Mouse (Mus musculus): ENCODE results near the gene Pnck. TPM values are rescaled to one million over a fixed set of nuclear protein-coding genes. Genes with fewer than 3 reads are reported as not detected.

Pnck gene
- total and polyA plus RNA-seq, 3 experiments: not detected

- no peak for TF ChIP-seq MEF2A (IDR thresholded peaks at IDR 0.05; ENCODE audit: borderline replicate concordance, low read depth, low read length)
- no peak for TF ChIP-seq TBP (conservative IDR thresholded peaks at IDR 0.05; ENCODE audit: low read depth, low read length)
- no peak for TF ChIP-seq POLR2AphosphoS2 (IDR thresholded peaks at IDR 0.05; ENCODE audit: low read depth, low read length)
- no peak for TF ChIP-seq IRF4 (IDR thresholded peaks at IDR 0.05; ENCODE audit: low read depth, low read length)
- no peak for TF ChIP-seq EP300 (IDR thresholded peaks at IDR 0.05; ENCODE audit: low read length)
- no peak for TF ChIP-seq TCF12 (IDR thresholded peaks at IDR 0.05; ENCODE audit: low read depth, low read length)
- TF ChIP-seq NRF1 (IDR thresholded peaks at IDR 0.05; ENCODE audit: low read depth, low read length): no peak
- TF ChIP-seq MYC (IDR thresholded peaks at IDR 0.05; ENCODE audit: low read depth, low read length): no peak
- no peak for TF ChIP-seq E2F4 (IDR thresholded peaks at IDR 0.05; ENCODE audit: insufficient replicate concordance, low read depth, low read length)
- TF ChIP-seq RCOR1 (conservative IDR thresholded peaks at IDR 0.05; ENCODE audit: low read depth, low read length): no peak
- no peak for TF ChIP-seq RAD21 (IDR thresholded peaks at IDR 0.05; ENCODE audit: low read depth, low read length)
- TF ChIP-seq MAFK (IDR thresholded peaks at IDR 0.05; ENCODE audit: insufficient replicate concordance, low read length): no peak
- TF ChIP-seq SIN3A (IDR thresholded peaks at IDR 0.05; ENCODE audit: low read length): no peak
- no peak overlapping the region for H3K4me3 ChIP-seq (replicated peaks in 1 of 3; ENCODE audit: low read depth in 2 of 3, low read length in 2 of 3, poor library complexity in 1 of 3)
- H3K9me3 ChIP-seq (replicated peaks; ENCODE audit: low read length): no peaks in the 10 kb centered on the region
- no peaks in the 10 kb centered on the region for H3K27me3 ChIP-seq (replicated peaks)
- H3K36me3 ChIP-seq (replicated peaks in 1 of 2; ENCODE audit: control insufficient read depth in 1 of 2, insufficient read depth in 1 of 2, low read length in 1 of 2): no peaks in the 10 kb centered on the region
- no peak overlapping the region for H3K27ac ChIP-seq (ENCODE audit: insufficient read depth, low read depth)
- no peak overlapping the region for H3K4me2 ChIP-seq (ENCODE audit: insufficient read depth, low read depth, poor library complexity, severe bottlenecking)
- DNase-seq (ENCODE audit: extremely low read depth): no peak
- dilution Hi-C loops (cut with MboI; ENCODE audit: extremely low pct_ligation_motif_present, extremely low pct_unique_long_range_greater_than_20kb, low sequenced_read_pairs) (no loop called here), in situ Hi-C loops (cut with MboI; ENCODE audit: low pct_ligation_motif_present, low pct_unique_long_range_greater_than_20kb, low sequenced_read_pairs) (loop anchor here (25.0 kb wide), 1 partner anchor 646 kb away; no protein-coding TSS in a partner anchor)
- H3K79me2 ChIP-seq (replicated peaks; ENCODE audit: control insufficient read depth, extremely low read depth, insufficient read depth, poor library complexity, severe bottlenecking): no peaks in the 10 kb centered on the region
- peaks cover 4 to 13% of the 10 kb centered on the region in 2 experiments; a peak in 3 of 4 replicates for H3K4me1 ChIP-seq (ENCODE audit: control insufficient read depth in 1 of 2, insufficient read depth in 2 of 2)
- H3K9ac ChIP-seq (ENCODE audit: insufficient read depth, low read depth): no peak overlapping the region
Observed at GRCm38 (mm10) chrX:73658391-73658790, 1.5 kb downstream of the Pnck start.

- Histone ChIP-seq H3K27me3 (replicated peaks) (no peaks in the 10 kb centered on the region), H3K36me3 (replicated peaks in 1 of 2; ENCODE audit: control insufficient read depth in 1 of 2, insufficient read depth in 1 of 2, low read length in 1 of 2) (no peaks in the 10 kb centered on the region), H3K4me3 (replicated peaks in 1 of 3; ENCODE audit: low read depth in 2 of 3, low read length in 2 of 3, poor library complexity in 1 of 3) (no peak overlapping the region), H3K9me3 (replicated peaks; ENCODE audit: low read length) (no peaks in the 10 kb centered on the region), H3K27ac (ENCODE audit: insufficient read depth, low read depth) (no peak overlapping the region), H3K4me1 (ENCODE audit: control insufficient read depth in 1 of 2, insufficient read depth in 2 of 2) (peaks cover 4 to 13% of the 10 kb centered on the region in 2 experiments; a peak in 3 of 4 replicates), H3K9ac (ENCODE audit: insufficient read depth, low read depth) (no peak overlapping the region), H3K79me2 (replicated peaks; ENCODE audit: control insufficient read depth, extremely low read depth, insufficient read depth, poor library complexity, severe bottlenecking) (no peaks in the 10 kb centered on the region), H3K4me2 (ENCODE audit: insufficient read depth, low read depth, poor library complexity, severe bottlenecking) (no peak overlapping the region)
- TF ChIP-seq SMC3 (IDR thresholded peaks at IDR 0.05; ENCODE audit: low read depth, low read length) (peak; percentile 52), KAT2A (IDR thresholded peaks at IDR 0.05; ENCODE audit: insufficient replicate concordance, low read length) (no peak), CTCF (conservative IDR thresholded peaks at IDR 0.05 in 1 of 2, IDR thresholded peaks at IDR 0.05 in 1 of 2; ENCODE audit: low read depth in 2 of 2, low read length in 2 of 2) (peak; percentile 25 to 69; a peak in 3 of 4 replicates), RAD21 (IDR thresholded peaks at IDR 0.05; ENCODE audit: low read depth, low read length) (peak; percentile 30)
- DNase-seq (ENCODE audit: extremely low read depth): peak; percentile 62
- in situ Hi-C loops (cut with MboI; ENCODE audit: low pct_ligation_motif_present, low pct_unique_long_range_greater_than_20kb, low sequenced_read_pairs): loop anchor here (25.0 kb wide), 1 partner anchor 643 kb away; no protein-coding TSS in a partner anchor
- dilution Hi-C loops (cut with MboI; ENCODE audit: extremely low pct_ligation_motif_present, extremely low pct_unique_long_range_greater_than_20kb, low sequenced_read_pairs): no loop called here
Observed at GRCm38 (mm10) chrX:73655529-73655928, 4.4 kb downstream of the Pnck start.
